Mouse (Mus musculus) G1E-ER4 (cell line): Measurements from ENCODE around the gene Pde6h. TPM values are rescaled to one million over a fixed set of nuclear protein-coding genes. Genes with fewer than 3 reads are reported as not detected.

Source experiments
- GATA1 ChIP-seq: IDR thresholded peaks from one replicate; pipeline ENCODE4 v1.8.0; 2012; ENCODE audit warnings: low read length, inconsistent platforms
- polyA plus RNA-seq: library from polyadenylated mRNA; stranded (reverse); fragments of >175 nt; gene quantifications from 2 replicates; pipeline ENCODE4 v1.2.3, GENCODE M21; 2012

Pde6h gene
- polyA plus RNA-seq, 1 experiment: 0.46 TPM

GRCm38 (mm10) chr6:136903885-136904470 is 19.7 kb upstream of the Pde6h start:
- TF ChIP-seq GATA1: no peak

- no peak for TF ChIP-seq GATA1
Measured at GRCm38 (mm10) chr6:136906283-136906936, 17.2 kb upstream of the Pde6h start.

GRCm38 (mm10) chr6:136906937-136907293 is 16.7 kb upstream of the Pde6h start:
- TF ChIP-seq GATA1: no peak

- no peak for TF ChIP-seq GATA1
Measured at GRCm38 (mm10) chr6:136910247-136910890, 13.3 kb upstream of the Pde6h start.

GRCm38 (mm10) chr6:136912751-136913265 is 10.8 kb upstream of the Pde6h start:
- TF ChIP-seq GATA1: no peak

GRCm38 (mm10) chr6:136913384-136914126 is 10.1 kb upstream of the Pde6h start:
- TF ChIP-seq GATA1: no peak

GRCm38 (mm10) chr6:136914234-136914633 is 9.4 kb upstream of the Pde6h start:
- no peak for TF ChIP-seq GATA1

GRCm38 (mm10) chr6:136915721-136916395 is 7.8 kb upstream of the Pde6h start:
- no peak for TF ChIP-seq GATA1

- no peak for TF ChIP-seq GATA1
Measured at GRCm38 (mm10) chr6:136917885-136918284, 5.7 kb upstream of the Pde6h start.

GRCm38 (mm10) chr6:136920320-136921257 is 3.0 kb upstream of the Pde6h start:
- no peak for TF ChIP-seq GATA1

GRCm38 (mm10) chr6:136921601-136922000 is 2.0 kb upstream of the Pde6h start:
- no peak for TF ChIP-seq GATA1

GRCm38 (mm10) chr6:136922080-136922479 is 1.6 kb upstream of the Pde6h start, which contains the start of gene Erp27:
Erp27 (minus strand) TSS chr6:136922180.
- TF ChIP-seq GATA1: no peak

GRCm38 (mm10) chr6:136922871-136923270 is 761 bp upstream of the Pde6h start:
- TF ChIP-seq GATA1: no peak

- TF ChIP-seq GATA1: no peak
Measured at GRCm38 (mm10) chr6:136925049-136925448, 1.4 kb downstream of the Pde6h start.
